Mouse (Mus musculus): ENCODE measurements around the gene Sec14l2. TPM values are rescaled to one million over a fixed set of nuclear protein-coding genes. Genes with fewer than 3 reads are reported as not detected.
"Not testable (repeated sequence)": the region's sequence is repeated elsewhere in the genome, so short reads cannot be mapped to it uniquely, and the experiment has no call there.

Sec14l2 gene
- total RNA-seq, 2 experiments from 2014 or later: 17.5 to 22.5 TPM

DNA sequence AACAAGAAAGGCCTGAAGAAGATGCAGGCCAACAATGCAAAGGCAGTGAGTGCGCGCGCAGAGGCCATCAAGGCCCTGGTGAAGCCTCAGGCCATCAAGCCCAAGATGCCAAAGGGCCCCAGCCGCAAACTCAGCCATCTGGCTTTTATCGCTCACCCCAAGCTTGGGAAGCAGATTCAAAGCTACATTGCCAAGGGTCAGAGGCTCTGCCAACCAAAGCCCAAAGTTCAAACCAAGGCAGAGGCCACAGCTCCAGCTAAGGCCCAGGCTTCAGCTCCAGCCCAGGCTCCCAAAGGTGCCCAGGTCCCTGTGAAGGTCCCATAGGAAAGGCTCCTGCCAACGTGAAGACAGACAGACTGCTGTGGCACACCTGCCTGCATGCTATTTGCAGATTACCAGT lies 15.3 kb downstream of the Sec14l2 start:
- ATAC-seq (replicated peaks; ENCODE audit: low FRiP score, low TSS enrichment, poor library complexity, severe bottlenecking): not testable (repeated sequence)

GRCm38 (mm10) chr11:4105444-4105843 lies 17.8 kb downstream of the Sec14l2 start:
- ATAC-seq (replicated peaks; ENCODE audit: low FRiP score, low TSS enrichment, poor library complexity, severe bottlenecking): no peak

DNA sequence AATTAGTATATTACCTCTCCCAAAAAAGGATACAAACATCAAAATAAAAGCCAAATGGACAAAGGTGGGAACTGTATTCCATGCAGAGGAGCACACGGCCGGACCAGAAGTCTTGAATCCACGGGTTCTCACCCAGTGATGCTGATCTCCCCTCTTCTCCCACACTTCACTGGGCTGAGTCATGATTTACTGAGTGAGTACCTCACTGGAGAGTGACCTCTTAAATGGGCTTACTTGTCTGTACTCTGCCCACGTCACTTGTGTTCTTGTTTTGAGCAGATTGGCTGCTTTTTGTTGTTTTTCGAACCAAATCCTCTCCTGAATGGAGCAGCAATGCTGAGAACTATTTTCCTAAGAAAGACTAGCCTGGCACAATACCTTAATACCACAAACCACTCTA lies 18.2 kb downstream of the Sec14l2 start:
- no peak for ATAC-seq (replicated peaks; ENCODE audit: low FRiP score, low TSS enrichment, poor library complexity, severe bottlenecking)

DNA sequence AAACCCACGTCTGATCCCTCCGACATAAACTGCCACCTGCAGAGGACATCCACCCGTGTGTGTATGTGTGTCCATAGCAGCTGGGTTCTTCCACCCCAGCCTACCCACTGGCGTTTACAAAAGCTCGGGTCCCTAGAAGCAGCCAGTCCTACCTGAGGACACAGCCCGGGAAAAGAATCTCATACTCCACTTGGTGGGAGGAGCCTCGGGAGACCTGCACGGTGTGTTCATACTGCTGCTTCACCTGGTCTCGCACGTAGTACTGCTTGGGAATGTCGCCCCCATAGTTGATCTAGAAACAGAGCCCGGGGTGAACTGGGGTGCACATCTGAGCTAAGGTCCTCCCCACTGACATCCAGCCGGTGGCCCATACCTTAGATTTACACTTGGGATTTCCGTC lies 19.7 kb downstream of the Sec14l2 start:
- no peak for ATAC-seq (replicated peaks; ENCODE audit: low FRiP score, low TSS enrichment, poor library complexity, severe bottlenecking)

DNA sequence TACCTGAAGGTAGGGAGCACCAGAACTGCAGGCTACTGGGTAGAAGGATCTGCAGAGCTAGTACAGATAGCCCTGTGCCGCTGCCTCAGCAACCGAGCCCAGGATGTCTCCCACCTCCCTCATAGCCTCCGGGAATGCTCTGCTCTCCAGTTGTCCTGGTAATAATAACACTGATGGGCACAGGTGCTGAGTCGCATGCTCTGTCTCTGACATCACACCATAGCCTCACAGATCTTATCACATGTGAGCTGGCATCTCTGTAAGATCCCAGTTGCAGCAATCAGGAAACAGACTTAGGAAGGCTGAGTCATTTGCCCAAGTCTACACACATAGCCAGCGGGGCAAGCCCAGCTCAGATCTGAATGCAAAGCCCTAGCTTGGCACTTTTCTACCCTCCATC lies 21.4 kb downstream of the Sec14l2 start:
- ATAC-seq (replicated peaks; ENCODE audit: low FRiP score, low TSS enrichment, poor library complexity, severe bottlenecking): no peak

DNA sequence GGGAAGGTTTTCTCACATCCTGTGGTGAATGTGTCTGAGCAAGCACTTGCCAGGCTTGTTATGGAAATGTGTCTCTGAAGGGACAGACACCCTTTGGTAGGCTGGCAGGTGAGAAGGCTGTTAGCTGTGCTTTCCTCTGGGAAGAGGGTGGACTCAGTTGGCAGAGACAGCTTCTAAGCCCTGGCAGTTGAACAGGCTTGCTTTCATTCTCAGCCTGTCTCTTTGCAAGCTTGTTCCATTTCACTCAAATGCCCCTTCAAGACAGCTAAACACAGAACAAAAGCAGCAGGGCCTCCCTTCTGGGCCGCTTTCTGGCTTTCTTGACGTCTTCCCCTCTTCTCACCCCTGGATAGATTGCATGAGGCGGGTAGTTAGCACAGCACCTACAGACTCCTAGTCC lies 23.8 kb downstream of the Sec14l2 start:
- ATAC-seq (replicated peaks; ENCODE audit: low FRiP score, low TSS enrichment, poor library complexity, severe bottlenecking): no peak

DNA sequence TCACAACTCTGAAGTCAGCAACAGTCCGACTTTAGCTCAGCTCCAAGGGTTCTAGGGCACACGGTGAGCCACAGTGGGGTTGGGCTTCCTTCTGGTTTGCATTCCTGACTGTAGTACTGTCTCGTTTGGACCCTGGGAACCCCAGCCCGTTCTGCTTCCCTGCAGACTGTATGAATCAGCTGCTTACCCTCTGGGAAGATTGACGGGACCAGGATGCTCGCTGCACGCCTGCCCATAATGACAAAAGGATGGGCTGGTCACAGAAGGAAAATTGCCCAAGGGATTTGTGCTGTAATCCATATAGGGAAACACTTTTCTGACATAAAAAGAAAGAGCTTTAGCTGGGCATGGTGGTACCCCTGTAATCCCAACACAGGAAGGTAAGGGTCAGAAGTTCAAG lies 24.4 kb downstream of the Sec14l2 start:
- no peak for ATAC-seq (replicated peaks; ENCODE audit: low FRiP score, low TSS enrichment, poor library complexity, severe bottlenecking)

DNA sequence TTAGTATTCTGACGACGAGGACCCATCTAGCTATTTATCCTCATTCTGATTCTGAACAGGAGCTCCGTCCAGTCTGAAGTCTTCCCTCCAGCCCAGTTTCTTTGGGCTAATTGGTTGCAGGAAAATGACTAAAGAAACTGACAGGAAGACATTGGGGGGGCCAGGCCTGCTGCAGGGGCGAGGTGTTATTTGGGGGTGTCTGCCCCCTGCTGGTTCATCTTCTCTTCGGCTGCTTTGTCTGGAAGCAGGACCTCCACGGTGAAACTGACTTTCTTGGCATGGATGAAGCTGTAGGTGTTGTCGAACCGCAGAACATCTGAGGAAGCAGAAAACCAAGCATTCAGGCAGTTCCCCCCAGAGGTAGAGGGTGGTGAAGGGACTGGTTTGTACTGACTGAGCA lies 25.1 kb downstream of the Sec14l2 start:
- ATAC-seq (replicated peaks; ENCODE audit: low FRiP score, low TSS enrichment, poor library complexity, severe bottlenecking): no peak

GRCm38 (mm10) chr11:4097091-4097621 lies 26.1 kb downstream of the Sec14l2 start:
- no peak for ATAC-seq (replicated peaks; ENCODE audit: low FRiP score, low TSS enrichment, poor library complexity, severe bottlenecking)

DNA sequence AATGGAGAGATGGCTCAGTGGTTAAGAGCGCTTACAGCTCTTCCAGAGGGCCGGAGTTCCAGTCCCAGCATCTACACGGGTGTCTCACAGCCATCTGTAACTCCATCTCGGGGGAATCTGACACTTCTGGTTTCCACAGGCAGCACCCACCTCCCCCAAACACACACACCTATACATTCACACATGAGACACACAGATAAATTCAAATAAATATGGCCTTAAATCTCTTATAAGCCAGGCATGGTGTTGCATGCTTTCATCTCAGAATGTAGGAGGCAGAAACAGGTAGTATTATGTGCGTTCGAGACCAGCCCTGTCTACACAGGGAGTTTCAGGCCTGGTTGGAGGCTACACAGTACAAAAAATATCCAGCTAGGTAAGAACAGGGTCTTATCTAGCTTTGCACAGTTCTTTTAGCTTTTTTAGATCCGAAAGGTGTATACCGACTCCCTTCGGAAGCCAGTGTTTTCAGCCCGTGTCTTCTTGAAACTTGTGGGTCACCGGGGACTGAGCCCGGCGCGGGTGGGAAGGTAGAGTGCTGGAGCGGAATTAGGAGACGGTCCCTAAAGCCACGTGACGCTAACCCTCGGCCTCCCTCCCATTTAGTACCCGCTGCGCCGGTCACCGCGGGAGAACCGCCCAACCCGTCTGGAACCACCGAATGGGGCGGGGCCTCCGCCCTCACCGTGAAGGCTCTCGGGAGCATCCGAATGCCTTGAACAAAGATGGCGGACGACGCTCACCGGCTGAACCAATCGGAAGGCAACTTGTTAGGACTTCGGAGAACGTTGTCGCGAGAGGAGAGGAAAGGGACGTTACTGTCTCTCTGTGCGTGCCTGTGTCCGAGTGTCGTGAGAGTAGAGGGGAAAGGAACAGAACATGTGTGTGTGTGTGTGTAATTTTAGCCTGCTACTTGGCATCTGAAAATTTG lies 26.9 kb downstream of the Sec14l2 start:
- ATAC-seq (replicated peaks; ENCODE audit: low FRiP score, low TSS enrichment, poor library complexity, severe bottlenecking): peak; percentile 87

GRCm38 (mm10) chr11:4095171-4096053 lies 27.8 kb downstream of the Sec14l2 start, which contains the start of gene Mtfp1:
Mtfp1 (minus strand) TSS chr11:4095445.
- peak; percentile 42 for ATAC-seq (replicated peaks; ENCODE audit: low FRiP score, low TSS enrichment, poor library complexity, severe bottlenecking)

DNA sequence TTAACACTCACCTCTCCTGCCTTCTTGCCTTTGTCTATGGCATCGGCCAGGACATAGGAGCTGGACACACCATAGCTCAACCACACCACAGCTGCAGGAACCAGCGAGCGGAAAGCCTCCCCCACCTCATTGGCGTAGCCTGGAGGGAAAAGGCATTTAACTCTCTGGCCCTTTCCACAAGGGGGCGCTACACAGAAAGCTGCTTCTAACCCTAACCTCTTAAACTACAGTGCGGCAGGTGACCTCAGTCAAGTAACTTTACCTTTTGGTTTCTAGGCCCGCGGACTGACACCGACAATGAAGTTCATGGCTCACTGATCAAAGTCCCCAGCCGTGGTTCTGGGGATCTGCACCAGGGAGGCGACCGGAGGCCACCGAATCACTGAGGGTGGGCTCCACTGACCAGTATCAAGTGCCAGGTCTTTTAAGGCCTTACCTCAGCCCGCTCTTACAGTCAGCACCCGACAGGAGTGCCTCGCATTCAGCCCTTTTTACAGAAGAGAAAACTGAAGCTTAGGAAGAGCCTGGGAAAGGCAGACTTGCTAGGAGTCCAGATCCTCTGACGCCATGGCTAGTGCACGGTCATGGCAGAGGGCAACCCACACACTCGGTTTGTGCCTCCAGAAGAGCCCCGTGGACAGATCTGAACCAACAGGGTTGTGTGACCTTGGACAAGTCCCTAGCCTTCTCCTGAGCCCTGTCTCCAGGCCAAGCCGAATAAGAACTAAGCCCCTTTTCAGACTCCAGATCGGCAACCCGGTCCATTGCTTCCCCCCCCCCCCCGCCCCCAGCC lies 28.6 kb downstream of the Sec14l2 start:
- ATAC-seq (replicated peaks; ENCODE audit: low FRiP score, low TSS enrichment, poor library complexity, severe bottlenecking): peak; percentile 53

DNA sequence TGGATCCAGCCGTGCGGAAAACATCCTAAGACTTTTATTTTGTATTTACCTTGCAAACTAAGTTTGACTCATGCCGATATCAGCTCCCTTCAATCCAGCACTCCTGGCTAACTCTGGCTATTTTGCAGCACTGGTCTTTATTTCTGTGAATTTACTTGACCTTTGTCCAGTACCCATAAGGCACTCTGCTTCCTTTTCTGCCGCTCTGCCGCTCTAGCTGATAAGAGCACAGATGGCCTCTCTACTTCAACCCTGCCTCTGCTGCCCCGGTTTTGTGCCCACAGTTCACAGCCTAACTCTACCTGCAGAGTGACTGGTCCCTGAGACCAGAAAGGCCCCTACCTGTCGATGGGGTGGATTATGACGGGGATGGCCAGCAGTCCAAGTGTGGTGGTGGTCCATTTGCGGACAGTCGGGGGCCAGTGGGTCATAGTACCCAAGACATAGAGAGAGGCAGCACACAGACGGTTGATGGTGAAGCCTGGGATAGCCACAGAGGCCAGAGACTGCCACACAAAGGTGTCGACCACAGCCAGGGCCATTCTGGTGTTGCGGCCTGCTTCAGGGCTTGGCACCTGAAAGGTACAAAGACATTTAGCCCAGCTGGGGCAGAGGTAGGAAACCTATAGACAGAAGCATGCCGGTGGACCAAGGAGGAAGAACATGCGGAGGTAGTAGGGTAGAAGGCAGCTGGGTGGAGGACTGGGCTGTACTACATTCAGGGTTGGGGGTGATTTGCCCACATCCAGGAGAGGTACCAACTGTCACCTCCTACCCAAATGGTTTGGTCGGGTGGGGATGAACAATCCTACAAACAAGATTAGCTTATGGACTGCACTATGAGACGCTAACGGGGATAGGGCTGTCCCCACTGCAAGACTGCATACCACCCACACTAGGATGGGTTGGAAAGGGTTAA lies 29.5 kb downstream of the Sec14l2 start:
- ATAC-seq (replicated peaks; ENCODE audit: low FRiP score, low TSS enrichment, poor library complexity, severe bottlenecking): no peak

- no peak for ATAC-seq (replicated peaks; ENCODE audit: low FRiP score, low TSS enrichment, poor library complexity, severe bottlenecking)
These were observed 35.9 kb downstream of the Sec14l2 start for GRCm38 (mm10) chr11:4087267-4087666.

GRCm38 (mm10) chr11:4086246-4086645 lies 37.0 kb downstream of the Sec14l2 start:
- peak; percentile 84 for ATAC-seq (replicated peaks; ENCODE audit: low FRiP score, low TSS enrichment, poor library complexity, severe bottlenecking)

GRCm38 (mm10) chr11:4083316-4084078 lies 39.7 kb downstream of the Sec14l2 start:
- ATAC-seq (replicated peaks; ENCODE audit: low FRiP score, low TSS enrichment, poor library complexity, severe bottlenecking): peak; percentile 35

DNA sequence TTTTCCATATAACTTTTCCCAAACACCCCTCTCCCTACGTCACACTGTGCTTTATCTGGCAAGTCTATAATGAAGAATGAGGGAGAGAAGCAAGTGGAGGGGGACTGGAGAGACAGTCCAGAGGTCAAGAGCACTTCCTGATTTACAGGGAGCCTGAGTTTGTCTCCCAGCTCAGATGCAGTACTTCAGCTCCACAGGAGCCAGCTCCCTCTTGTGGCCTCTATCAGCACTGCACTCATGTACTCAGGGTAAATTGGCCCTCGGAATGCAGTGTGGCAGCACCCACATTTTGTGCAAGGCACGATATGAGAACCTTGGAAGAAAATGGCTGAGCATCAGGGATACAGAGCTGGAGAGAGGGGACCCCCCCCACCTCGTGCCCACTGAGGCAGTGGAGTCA lies 43.0 kb downstream of the Sec14l2 start:
- peak; percentile 79 for ATAC-seq (replicated peaks; ENCODE audit: low FRiP score, low TSS enrichment, poor library complexity, severe bottlenecking)

All from megakaryocyte-erythroid progenitor cell, adult 5-6 weeks (primary cell).